Mouse (Mus musculus) heart, postnatal 0 days (tissue): ENCODE measurements around the gene Zfhx3.

ENCODE experiments used
- CTCF ChIP-seq: IDR thresholded peaks from 2 replicates; pipeline ENCODE4 v1.5.1; 2016; ENCODE audit warnings: antibody characterized with exemption, control low read depth, low read depth
- EP300 ChIP-seq: IDR thresholded peaks from 2 replicates; pipeline ENCODE4 v1.6.1; 2016; ENCODE audit warnings: antibody characterized with exemption, low read depth

- TF ChIP-seq CTCF (no peak), EP300 (no peak)
Observed at GRCm38 (mm10) chr8:108025249-108025648, 82.8 kb downstream of the Zfhx3 start.
